Mouse (Mus musculus): ENCODE measurements around the gene Gm6525. TPM values are rescaled to one million over a fixed set of nuclear protein-coding genes. Genes with fewer than 3 reads are reported as not detected.

Gene Gm6525
- not detected in 2 replicates for polyA plus RNA-seq (2012; rRNA removed)

GRCm38 (mm10) chr3:84173581-84174154 lies at the start of gene Gm6525:
Gm6525 (plus strand) TSS chr3:84174104.
- Histone ChIP-seq H3K4me3 (replicated peaks; ENCODE audit: extremely low read depth, low read depth, low read length) (no peak within 1 kb of the TSS), H3K4me1 (ENCODE audit: control insufficient read depth, insufficient read depth, low read length) (no peaks in the 10 kb centered on the region)
- WGBS: 86% methylated on average over 11 of the region's 11 CpGs
- TF ChIP-seq POLR2A (IDR thresholded peaks at IDR 0.05; ENCODE audit: borderline replicate concordance, extremely low read depth, low read depth, low read length): no peak
- no peak for TF ChIP-seq CTCF (IDR thresholded peaks at IDR 0.05; ENCODE audit: insufficient read depth, low read length)
- DNase-seq: no peak

DNA sequence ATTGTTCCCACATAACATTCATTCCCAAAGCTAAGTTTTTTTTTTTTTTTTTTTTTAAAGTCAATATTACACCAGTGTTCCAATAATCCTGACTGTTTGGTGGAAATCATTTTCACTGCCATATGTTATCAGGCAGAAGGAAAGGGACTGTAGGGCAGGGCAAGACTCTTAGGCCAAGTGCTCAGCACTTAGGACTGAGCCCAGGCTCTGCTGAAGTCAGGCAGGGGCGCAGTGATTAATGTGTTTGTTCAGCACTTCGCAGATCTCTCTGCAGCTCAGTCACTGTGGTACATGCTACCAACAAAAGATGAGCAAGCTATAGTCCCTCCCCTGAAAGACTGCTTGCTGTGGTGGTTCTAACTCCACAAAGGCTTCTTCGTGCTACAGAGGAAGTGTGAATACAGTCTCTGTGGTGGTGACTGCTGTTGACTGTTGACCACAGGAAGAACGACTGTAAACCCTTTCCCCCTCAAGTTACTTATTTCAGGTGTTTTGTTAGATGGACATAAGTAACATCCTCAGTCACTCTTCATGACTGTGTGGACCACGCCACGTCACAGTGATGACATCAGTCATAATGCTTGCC lies 48.1 kb upstream of the Gm6525 start:
- no peak for DNase-seq
- WGBS: 52% methylated on average over 6 of the region's 6 CpGs
- Histone ChIP-seq H3K4me1 (ENCODE audit: control insufficient read depth, insufficient read depth, low read length) (peaks cover 3% of the 10 kb centered on the region), H3K4me3 (replicated peaks; ENCODE audit: extremely low read depth, low read depth, low read length) (no peak overlapping the region)
- TF ChIP-seq CTCF (IDR thresholded peaks at IDR 0.05; ENCODE audit: insufficient read depth, low read length) (no peak), POLR2A (IDR thresholded peaks at IDR 0.05; ENCODE audit: borderline replicate concordance, extremely low read depth, low read depth, low read length) (no peak)

GRCm38 (mm10) chr3:84126721-84127120 lies 47.2 kb upstream of the Gm6525 start:
- WGBS: 79% methylated on average over 3 of the region's 3 CpGs
- DNase-seq: no peak
- no peak overlapping the region for H3K4me3 ChIP-seq (replicated peaks; ENCODE audit: extremely low read depth, low read depth, low read length)
- no peak for TF ChIP-seq POLR2A (IDR thresholded peaks at IDR 0.05; ENCODE audit: borderline replicate concordance, extremely low read depth, low read depth, low read length)
- no peak for TF ChIP-seq CTCF (IDR thresholded peaks at IDR 0.05; ENCODE audit: insufficient read depth, low read length)
- H3K4me1 ChIP-seq (ENCODE audit: control insufficient read depth, insufficient read depth, low read length): peaks cover 3% of the 10 kb centered on the region

- peaks cover 3% of the 10 kb centered on the region for H3K4me1 ChIP-seq (ENCODE audit: control insufficient read depth, insufficient read depth, low read length)
- no peak for DNase-seq
- TF ChIP-seq CTCF (IDR thresholded peaks at IDR 0.05; ENCODE audit: insufficient read depth, low read length) (no peak), POLR2A (IDR thresholded peaks at IDR 0.05; ENCODE audit: borderline replicate concordance, extremely low read depth, low read depth, low read length) (no peak)
- H3K4me3 ChIP-seq (replicated peaks; ENCODE audit: extremely low read depth, low read depth, low read length): no peak overlapping the region
- 51% methylated on average over 2 of the region's 2 CpGs for WGBS
Measured at GRCm38 (mm10) chr3:84127431-84127830, 46.5 kb upstream of the Gm6525 start.

DNA sequence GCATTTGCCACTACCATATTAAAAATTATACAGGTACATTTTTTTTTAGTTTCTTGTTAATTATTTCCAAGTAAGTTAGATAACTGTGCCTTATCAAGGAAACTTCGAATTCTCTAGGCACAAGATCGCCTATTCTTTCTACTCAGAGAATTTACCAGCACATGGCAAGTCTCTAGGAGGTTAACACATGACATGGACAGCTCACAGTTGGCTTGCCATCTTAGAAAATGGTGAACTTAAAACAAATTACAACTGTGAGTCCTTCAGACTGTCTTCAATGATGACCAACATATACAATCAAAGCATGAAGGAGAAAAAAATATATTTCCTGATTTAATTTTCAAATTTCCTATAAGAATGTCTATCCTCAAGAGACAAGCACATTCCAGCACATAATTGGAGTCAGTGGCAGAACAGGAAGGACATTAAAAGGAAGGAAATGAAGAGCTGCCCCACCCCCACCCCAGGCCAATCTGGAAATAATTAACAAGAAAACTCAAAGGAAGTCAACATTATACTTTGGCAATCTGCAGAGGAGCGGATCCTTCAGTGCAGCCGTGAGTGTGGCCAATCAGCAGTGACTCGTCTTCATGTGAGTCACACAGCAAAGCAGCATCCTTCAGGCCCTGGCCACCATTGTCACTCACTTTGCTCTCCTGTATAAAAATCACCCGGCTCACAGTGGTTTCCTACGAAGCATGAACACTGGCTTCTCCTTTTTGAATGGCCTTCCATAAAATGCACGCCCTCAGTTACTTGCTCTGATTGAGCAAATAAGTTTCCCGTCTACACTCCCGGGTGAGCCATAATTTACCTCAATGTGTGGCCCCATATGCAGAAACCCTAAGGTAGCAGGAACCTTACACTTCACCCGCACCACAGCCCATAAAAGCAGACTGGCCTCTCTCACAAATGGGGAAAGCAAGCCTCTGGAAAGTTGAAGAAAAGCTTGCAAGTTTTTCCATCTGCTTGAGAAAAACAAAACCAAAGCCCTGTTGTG lies 44.7 kb upstream of the Gm6525 start:
- DNase-seq: no peak
- 50% methylated on average over 11 of the region's 11 CpGs for WGBS
- TF ChIP-seq CTCF (IDR thresholded peaks at IDR 0.05; ENCODE audit: insufficient read depth, low read length) (no peak), POLR2A (IDR thresholded peaks at IDR 0.05; ENCODE audit: borderline replicate concordance, extremely low read depth, low read depth, low read length) (no peak)
- Histone ChIP-seq H3K4me3 (replicated peaks; ENCODE audit: extremely low read depth, low read depth, low read length) (no peak overlapping the region), H3K4me1 (ENCODE audit: control insufficient read depth, insufficient read depth, low read length) (peaks cover 3% of the 10 kb centered on the region)

DNA sequence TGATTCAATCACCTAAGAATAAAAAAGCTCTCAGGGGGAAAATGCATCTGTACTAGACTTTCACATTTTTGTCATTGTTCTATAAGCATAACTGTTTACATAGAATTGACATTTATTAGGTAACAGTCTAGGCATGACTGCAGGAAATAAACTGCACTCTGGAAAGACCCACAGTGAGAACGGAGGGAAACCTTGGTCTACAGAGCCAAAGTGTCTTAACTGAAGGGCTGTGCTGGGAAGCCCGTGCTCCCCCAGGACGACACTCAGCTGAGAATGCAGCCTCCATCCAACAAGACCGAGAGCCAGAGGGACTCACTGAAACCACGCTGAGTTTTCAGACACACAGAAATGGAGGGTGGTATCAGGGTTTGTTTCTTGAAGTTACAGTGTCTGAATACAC lies 43.1 kb upstream of the Gm6525 start:
- no peak for DNase-seq
- no peak for TF ChIP-seq POLR2A (IDR thresholded peaks at IDR 0.05; ENCODE audit: borderline replicate concordance, extremely low read depth, low read depth, low read length)
- no peak for TF ChIP-seq CTCF (IDR thresholded peaks at IDR 0.05; ENCODE audit: insufficient read depth, low read length)
- H3K4me1 ChIP-seq (ENCODE audit: control insufficient read depth, insufficient read depth, low read length): peaks cover 3% of the 10 kb centered on the region
- WGBS: 35% methylated on average over 5 of the region's 5 CpGs
- H3K4me3 ChIP-seq (replicated peaks; ENCODE audit: extremely low read depth, low read depth, low read length): no peak overlapping the region

GRCm38 (mm10) chr3:84131369-84131768 lies 42.5 kb upstream of the Gm6525 start:
- Histone ChIP-seq H3K4me1 (ENCODE audit: control insufficient read depth, insufficient read depth, low read length) (peaks cover 3% of the 10 kb centered on the region), H3K4me3 (replicated peaks; ENCODE audit: extremely low read depth, low read depth, low read length) (no peak overlapping the region)
- 69% methylated on average over 3 of the region's 3 CpGs for WGBS
- TF ChIP-seq CTCF (IDR thresholded peaks at IDR 0.05; ENCODE audit: insufficient read depth, low read length) (no peak), POLR2A (IDR thresholded peaks at IDR 0.05; ENCODE audit: borderline replicate concordance, extremely low read depth, low read depth, low read length) (no peak)
- no peak for DNase-seq

DNA sequence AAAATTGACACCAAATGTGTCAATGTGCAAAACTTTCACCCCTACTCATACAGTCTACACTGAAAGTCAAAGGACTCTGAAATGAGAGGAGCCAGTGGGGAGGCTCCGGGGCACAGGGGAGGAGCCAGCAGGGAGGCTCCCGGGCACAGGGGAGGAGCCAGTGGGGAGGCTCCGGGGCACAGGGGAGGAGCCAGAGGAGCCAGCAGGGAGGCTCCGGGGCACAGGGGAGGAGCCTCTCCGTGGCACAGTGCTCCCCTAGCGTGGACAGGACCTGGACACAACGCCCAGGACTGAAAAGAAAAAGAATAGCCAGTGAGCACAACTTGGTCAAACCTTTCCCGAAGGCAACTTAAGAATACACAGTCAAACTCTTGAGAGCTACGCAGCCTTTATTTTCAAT lies 38.5 kb upstream of the Gm6525 start:
- peak overlapping the region; percentile 21 for H3K4me3 ChIP-seq (replicated peaks; ENCODE audit: extremely low read depth, low read depth, low read length)
- peak; percentile 31 for DNase-seq
- no peaks in the 10 kb centered on the region for H3K4me1 ChIP-seq (ENCODE audit: control insufficient read depth, insufficient read depth, low read length)
- TF ChIP-seq POLR2A (IDR thresholded peaks at IDR 0.05; ENCODE audit: borderline replicate concordance, extremely low read depth, low read depth, low read length) (peak; percentile 75; the same call in 1 of the 2 replicates), CTCF (IDR thresholded peaks at IDR 0.05; ENCODE audit: insufficient read depth, low read length) (no peak)
- WGBS: 22% methylated on average over 9 of the region's 9 CpGs

- Histone ChIP-seq H3K4me1 (ENCODE audit: control insufficient read depth, insufficient read depth, low read length) (no peaks in the 10 kb centered on the region), H3K4me3 (replicated peaks; ENCODE audit: extremely low read depth, low read depth, low read length) (peak overlapping the region; percentile 21)
- DNase-seq: no peak
- 31% methylated on average over 6 of the region's 6 CpGs for WGBS
- TF ChIP-seq POLR2A (IDR thresholded peaks at IDR 0.05; ENCODE audit: borderline replicate concordance, extremely low read depth, low read depth, low read length) (no peak), CTCF (IDR thresholded peaks at IDR 0.05; ENCODE audit: insufficient read depth, low read length) (no peak)
Measured at GRCm38 (mm10) chr3:84135933-84136332, 38.0 kb upstream of the Gm6525 start.

All from lung, adult 2 months (tissue).